Mouse (Mus musculus) mesoderm, embryonic 11.5 days (tissue): ENCODE data around the gene Ppp1r12c.
"Not testable (repeated sequence)": the region's sequence is repeated elsewhere in the genome, so short reads cannot be mapped to it uniquely, and the experiment has no call there.

ENCODE experiments used
- DNase-seq: peaks from one replicate; pipeline ENCODE4 v3.0.0-alpha.2; 2012; ENCODE audit warnings: low read depth, low spot score

The Ppp1r12c gene

GRCm38 (mm10) chr7:4501558-4502397, at the start of gene Ppp1r12c:
Gene Ppp1r12c (minus strand): TSS chr7:4501680.
- peak; percentile 92 for DNase-seq

- peak; percentile 30 for DNase-seq
These were observed 45.8 kb upstream of the Ppp1r12c start, which contains the start of gene Syt5 for GRCm38 (mm10) chr7:4547221-4547641. Gene Syt5 (minus strand): TSS chr7:4547541.

- DNase-seq, result peak; percentile 93
These were observed 45.2 kb upstream of the Ppp1r12c start for GRCm38 (mm10) chr7:4546591-4547131.

GRCm38 (mm10) chr7:4546050-4546449, 44.6 kb upstream of the Ppp1r12c start:
- no peak for DNase-seq

- no peak for DNase-seq
These were observed 40.5 kb upstream of the Ppp1r12c start for GRCm38 (mm10) chr7:4542013-4542412.

GRCm38 (mm10) chr7:4541344-4541743, 39.9 kb upstream of the Ppp1r12c start:
- no peak for DNase-seq

GRCm38 (mm10) chr7:4539019-4539418, 37.5 kb upstream of the Ppp1r12c start:
- DNase-seq, result no peak

- no peak for DNase-seq
These were observed 35.7 kb upstream of the Ppp1r12c start for GRCm38 (mm10) chr7:4537181-4537580.

GRCm38 (mm10) chr7:4536369-4536768, 34.9 kb upstream of the Ppp1r12c start:
- DNase-seq, result no peak

GRCm38 (mm10) chr7:4532005-4532729, 30.7 kb upstream of the Ppp1r12c start, which contains the start of gene Dnaaf3:
Gene Dnaaf3 (minus strand): TSS chr7:4532453.
- DNase-seq, result peak; percentile 92

- not testable (repeated sequence) for DNase-seq
These were observed 28.7 kb upstream of the Ppp1r12c start for GRCm38 (mm10) chr7:4530166-4530565.

GRCm38 (mm10) chr7:4527302-4527689, 25.8 kb upstream of the Ppp1r12c start:
- DNase-seq, result no peak

GRCm38 (mm10) chr7:4526341-4527301, 25.1 kb upstream of the Ppp1r12c start:
- peak; percentile 94 for DNase-seq

- DNase-seq, result peak; percentile 77
These were observed 22.9 kb upstream of the Ppp1r12c start, which contains the start of gene Tnni3 for GRCm38 (mm10) chr7:4524212-4524922. Gene Tnni3 (minus strand): TSS chr7:4524229.

- no peak for DNase-seq
These were observed 22.0 kb upstream of the Ppp1r12c start for GRCm38 (mm10) chr7:4523205-4524130.

GRCm38 (mm10) chr7:4522292-4522691, 20.8 kb upstream of the Ppp1r12c start:
- no peak for DNase-seq

GRCm38 (mm10) chr7:4521231-4522003, 19.9 kb upstream of the Ppp1r12c start:
- no peak for DNase-seq

- no peak for DNase-seq
These were observed 17.0 kb upstream of the Ppp1r12c start for GRCm38 (mm10) chr7:4518487-4518886.
